Mouse (Mus musculus) E14TG2a.4 (cell line): ENCODE data around the gene Mapk11.

Source experiments
- CTCF ChIP-seq: conservative IDR thresholded peaks from 2 replicates; pipeline ENCODE4 v1.5.1; 2014; ENCODE audit warnings: low read length
- NANOG ChIP-seq: IDR thresholded peaks from 2 replicates; pipeline ENCODE4 v1.6.1; 2014; ENCODE audit warnings: borderline replicate concordance, low read length, mixed read lengths
- POU5F1 ChIP-seq: IDR thresholded peaks from 2 replicates; pipeline ENCODE4 v1.6.1; 2014; ENCODE audit warnings: low read length, borderline replicate concordance

GRCm38 (mm10) chr15:89173024-89173905 lies 23.8 kb upstream of the Mapk11 start:
- no peak for TF ChIP-seq CTCF
- TF ChIP-seq NANOG: no peak
- no peak for TF ChIP-seq POU5F1
